22 mouse cellular contexts compared by ENCODE assay signal in the genomic region with DNA sequence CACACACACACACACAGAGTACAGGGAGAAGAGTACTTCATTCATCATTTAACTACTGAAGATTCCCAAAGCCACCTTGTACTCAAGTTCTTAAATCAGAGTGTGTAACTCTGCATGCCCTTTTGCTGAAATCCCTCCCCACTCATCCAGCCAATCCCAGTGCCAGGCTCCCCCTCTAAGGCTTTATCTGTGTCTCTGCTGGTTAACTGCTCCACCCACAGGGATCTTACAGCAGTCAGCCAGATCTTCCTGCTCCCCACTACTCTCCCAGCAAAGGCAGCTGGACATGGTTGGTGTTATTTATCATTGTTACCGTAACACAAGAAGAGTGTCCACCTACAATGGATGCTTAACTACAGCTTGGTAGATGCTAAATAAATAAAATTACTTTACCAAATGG. TPM values are rescaled to one million over a fixed set of nuclear protein-coding genes. Genes with fewer than 3 reads are reported as not detected.
"Had no signal": no experiment of that assay in that cellular context is flagged by ENCODE, and none has a peak within 500 bp of the region (broad histone marks: within the 10 kb centered on the region; RNA-seq: fewer than 3 reads in every experiment).

No protein-coding gene starts in this region.

- H3K9me3 ChIP-seq: megakaryocyte, embryonic 14.5 days; midbrain, embryonic 10.5 days; midbrain, embryonic 12.5 days; neural tube, embryonic 13.5 days; neural tube, embryonic 15.5 days; stomach, embryonic 15.5 days had no signal

- H3K9ac ChIP-seq: liver, postnatal 0 days; lung, embryonic 14.5 days; midbrain, embryonic 12.5 days; neural tube, embryonic 13.5 days; neural tube, embryonic 15.5 days; stomach, embryonic 15.5 days had no signal

- H3K36me3 ChIP-seq: midbrain, embryonic 10.5 days; midbrain, embryonic 12.5 days; neural tube, embryonic 13.5 days; neural tube, embryonic 15.5 days; stomach, embryonic 15.5 days had no signal

- DNase-seq: liver, postnatal 0 days; lung, embryonic 14.5 days; lung, postnatal 14 days; lung, postnatal 36 days; midbrain, embryonic 14.5 days; retina, postnatal 1 day; right cerebral cortex, adult 18-20 months; right cerebral cortex, postnatal 25 days; right cerebral cortex, postnatal 4 days; thymus, adult 2 months; thymus, postnatal 25 days; thymus, postnatal 4 days had no signal

- H3K4me2 ChIP-seq: lung, embryonic 14.5 days; midbrain, embryonic 12.5 days; neural tube, embryonic 13.5 days; neural tube, embryonic 15.5 days; stomach, embryonic 15.5 days had no signal

- H3K4me1 ChIP-seq: midbrain, embryonic 10.5 days; midbrain, embryonic 12.5 days; neural tube, embryonic 13.5 days; neural tube, embryonic 15.5 days; stomach, embryonic 15.5 days had no signal

- H3K27me3 ChIP-seq: midbrain, embryonic 12.5 days; neural tube, embryonic 13.5 days; neural tube, embryonic 15.5 days; stomach, embryonic 15.5 days had no signal

- H3K4me3 ChIP-seq: megakaryocyte, embryonic 14.5 days; midbrain, embryonic 10.5 days; midbrain, embryonic 12.5 days; myocyte; neural tube, embryonic 13.5 days; neural tube, embryonic 15.5 days; stomach, embryonic 15.5 days had no signal

- ATAC-seq: liver, postnatal 0 days; midbrain, embryonic 16.5 days had no signal

- H3K27ac ChIP-seq: macrophage; midbrain, embryonic 10.5 days; midbrain, embryonic 12.5 days; neural tube, embryonic 13.5 days; neural tube, embryonic 15.5 days; stomach, embryonic 15.5 days; stomach, postnatal 0 days had no signal

RNA-seq across cellular contexts. Expression of a gene that starts 14.0 kb away (rescaled TPM):
- polyA plus RNA-seq: macrophage; midbrain, embryonic 14.5 days had no signal
